Mouse (Mus musculus) kidney, adult 18-20 months (tissue): ENCODE data around the gene Hist1h2bc.
"Not testable (repeated sequence)": the region's sequence is repeated elsewhere in the genome, so short reads cannot be mapped to it uniquely, and the experiment has no call there.

Source experiments
- DNase-seq: peaks from one replicate; pipeline ENCODE4 v3.0.0; 2021

Gene Hist1h2bc

DNA sequence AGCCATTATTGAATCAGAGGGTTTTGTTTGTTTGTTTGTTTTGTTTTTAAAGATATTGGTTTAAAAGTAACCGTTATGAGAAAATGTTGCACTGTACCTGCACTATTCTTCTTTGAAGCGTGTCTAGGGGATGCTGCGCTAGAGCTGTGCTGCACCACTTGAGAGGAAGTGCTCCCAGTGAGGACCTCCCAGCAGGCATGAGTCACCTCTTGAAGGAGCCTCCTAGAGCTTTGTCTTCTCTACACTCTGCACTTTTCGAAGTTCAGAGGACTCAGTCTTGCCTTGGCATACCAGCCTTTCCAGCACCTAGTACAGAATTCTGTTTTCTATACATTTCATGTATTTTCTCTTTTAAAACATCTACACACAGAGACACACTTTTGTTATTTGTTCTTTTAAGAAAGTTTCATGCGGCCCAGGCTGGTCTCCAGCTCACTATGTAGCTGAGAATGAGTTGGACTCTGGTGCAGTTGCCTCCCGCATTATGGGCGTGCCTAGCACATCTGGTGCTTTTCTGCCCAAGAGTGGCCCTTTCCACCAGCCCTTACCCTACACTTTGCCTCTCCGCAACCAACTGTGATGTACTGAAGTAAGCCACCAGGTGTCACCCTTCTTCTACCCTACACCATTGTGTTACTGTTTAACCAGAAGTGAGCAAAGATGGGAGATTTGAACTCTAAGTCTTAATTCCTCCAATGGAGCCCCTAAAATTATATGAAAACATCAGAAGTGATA is 17.0 kb downstream of the Hist1h2bc start:
- peak; percentile 79 for DNase-seq

DNA sequence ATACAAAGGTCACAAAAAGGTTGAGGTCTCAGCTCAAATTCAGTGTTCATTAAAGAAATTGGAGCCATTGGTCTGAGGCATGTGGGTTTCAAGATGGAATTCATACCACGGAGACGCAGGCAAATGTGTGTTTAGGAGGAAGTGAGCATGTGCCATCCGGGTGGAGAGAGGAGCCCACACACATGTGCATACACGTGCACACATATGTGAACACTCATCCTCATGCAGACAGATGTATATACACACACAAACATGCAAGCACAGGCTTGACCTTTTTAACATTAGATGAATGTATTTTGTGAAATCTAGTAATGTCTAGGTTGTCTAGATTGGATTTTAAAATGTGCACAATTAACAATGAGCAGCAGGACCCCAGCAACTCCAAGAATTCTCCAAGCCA is 18.2 kb downstream of the Hist1h2bc start:
- DNase-seq = no peak

DNA sequence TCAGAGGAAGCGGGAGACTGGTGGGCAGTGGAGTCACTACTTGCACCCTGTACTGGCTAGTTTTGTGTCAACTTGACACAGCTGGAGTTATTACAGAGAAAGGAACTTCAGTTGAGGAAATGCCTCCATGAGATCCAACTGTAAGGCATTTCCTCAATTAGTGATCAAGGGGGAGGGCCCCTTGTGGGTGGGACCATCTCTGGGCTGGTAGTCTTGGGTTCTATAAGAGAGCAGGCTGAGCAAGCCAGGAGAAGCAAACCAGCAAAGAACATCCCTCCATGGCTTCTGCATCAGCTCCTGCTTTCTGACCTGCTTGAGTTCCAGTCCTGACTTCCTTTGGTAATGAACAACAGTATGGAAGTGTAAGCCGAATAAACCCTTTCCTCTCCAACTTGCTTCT is 18.8 kb downstream of the Hist1h2bc start:
- not testable (repeated sequence) for DNase-seq

DNA sequence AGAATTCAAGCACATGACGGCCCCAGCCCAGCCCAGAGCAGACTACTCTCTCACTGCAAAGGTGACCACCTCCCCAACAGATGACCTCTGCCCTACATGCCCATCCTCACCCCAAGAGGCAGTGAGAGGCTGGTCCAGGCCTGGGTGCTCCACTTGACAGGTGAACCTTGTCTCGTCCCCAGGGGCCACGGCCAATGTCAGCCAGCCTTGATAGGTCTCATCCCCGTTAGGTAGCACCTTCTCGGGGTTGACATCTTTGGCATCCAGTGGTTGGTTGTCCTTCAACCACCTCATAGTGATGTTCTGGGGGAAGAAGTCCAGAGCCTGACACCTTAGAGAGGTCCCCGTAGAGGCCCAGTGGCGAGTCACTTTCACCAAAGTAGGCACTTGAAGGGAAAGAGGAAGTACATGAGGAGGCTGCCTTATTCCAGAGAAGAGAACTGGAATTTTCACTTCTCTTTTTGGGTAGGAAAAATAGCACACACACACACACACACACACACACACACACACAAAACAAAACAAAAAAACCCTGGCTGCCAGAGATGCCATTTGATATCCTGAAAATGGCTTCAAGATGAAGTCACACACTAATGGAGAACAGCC is 21.9 kb downstream of the Hist1h2bc start:
- no peak for DNase-seq

DNA sequence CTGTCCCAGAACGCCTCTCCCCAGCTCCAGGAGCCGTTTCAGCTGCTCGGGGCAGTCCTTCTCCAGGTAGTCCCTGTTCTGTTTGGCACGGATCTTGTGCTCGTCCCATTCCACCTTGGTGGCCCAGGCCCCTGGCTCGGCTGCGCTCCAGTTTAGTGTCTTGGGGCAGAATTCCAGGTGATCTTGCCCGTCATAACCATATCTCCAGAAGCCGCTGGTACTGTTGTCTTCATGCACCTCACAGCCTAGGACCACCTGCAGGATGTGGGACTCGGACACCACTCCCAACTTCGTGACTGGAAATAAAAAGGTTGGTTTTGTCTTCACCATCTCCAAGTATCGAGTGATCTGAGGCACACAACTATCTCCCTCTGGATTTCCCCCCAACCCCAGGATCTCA is 22.8 kb downstream of the Hist1h2bc start:
- DNase-seq = no peak

DNA sequence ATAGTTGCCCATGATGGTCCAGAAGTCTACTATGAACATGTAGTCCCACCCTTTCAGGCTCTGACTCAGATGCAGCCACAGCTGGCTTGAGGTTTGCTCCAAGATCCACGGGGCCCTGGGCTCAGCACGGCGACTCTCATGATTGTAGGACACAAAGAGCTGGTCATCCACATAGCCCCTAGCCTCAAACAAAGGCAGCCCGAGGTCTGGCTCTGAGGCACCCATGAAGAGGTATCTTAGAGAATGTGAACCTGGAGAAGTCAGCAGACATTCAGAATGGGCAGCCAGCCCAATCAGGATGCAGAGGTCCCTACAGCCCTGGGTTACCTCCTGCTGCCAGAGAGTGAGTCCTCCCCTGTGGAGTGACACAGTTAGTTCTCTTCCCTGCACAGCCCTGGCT is 24.0 kb downstream of the Hist1h2bc start:
- DNase-seq = no peak

DNA sequence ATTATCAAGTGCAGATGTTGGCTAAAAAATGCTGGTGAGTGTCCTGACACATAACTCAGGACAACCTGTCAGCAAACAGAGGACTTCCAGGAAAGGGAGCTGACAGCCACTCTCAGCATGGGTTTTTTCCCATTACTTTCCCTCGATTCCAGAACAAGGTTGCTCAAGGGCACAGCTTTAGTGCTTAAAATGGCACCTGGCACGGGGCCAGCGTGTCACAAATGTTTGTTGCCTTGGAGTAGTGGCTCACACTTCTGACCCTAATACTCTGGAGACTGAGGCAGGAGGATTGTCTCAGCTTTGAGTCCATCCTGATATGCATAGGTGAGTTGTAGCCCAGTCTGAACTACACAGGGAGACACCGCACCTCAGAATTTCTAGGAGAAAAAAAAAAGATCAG is 24.7 kb downstream of the Hist1h2bc start:
- DNase-seq = no peak

DNA sequence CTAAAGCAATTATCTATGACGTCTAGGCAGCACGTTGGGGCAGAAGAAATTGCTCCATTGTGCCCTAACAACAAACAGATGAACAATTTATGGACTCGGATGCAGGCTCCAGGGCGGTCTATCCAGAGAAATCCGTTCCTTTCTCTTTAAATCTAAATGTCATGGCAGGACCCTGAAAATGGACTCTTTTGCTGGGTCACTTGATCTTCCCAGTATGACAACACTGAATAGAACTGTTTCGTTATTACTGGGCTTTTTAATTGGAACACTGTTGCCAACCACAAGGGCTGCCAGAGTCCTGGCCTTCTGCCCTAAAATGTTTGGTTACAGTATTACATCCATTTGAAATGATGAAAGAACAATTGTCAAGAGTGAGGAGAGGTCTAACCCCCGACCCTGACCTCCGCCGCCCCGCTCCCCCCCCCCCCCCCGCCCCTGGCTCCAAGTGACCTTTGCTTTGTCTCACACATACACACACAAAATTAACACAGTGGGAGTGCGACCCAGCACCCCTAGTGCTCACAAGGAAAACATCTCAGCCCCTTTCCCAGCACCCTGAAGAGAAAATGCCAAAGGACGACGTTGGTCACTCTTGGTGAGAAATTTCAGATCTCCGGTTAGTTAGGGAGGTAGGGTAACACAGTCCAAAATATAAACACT is 25.8 kb downstream of the Hist1h2bc start:
- peak; percentile 41 for DNase-seq

DNA sequence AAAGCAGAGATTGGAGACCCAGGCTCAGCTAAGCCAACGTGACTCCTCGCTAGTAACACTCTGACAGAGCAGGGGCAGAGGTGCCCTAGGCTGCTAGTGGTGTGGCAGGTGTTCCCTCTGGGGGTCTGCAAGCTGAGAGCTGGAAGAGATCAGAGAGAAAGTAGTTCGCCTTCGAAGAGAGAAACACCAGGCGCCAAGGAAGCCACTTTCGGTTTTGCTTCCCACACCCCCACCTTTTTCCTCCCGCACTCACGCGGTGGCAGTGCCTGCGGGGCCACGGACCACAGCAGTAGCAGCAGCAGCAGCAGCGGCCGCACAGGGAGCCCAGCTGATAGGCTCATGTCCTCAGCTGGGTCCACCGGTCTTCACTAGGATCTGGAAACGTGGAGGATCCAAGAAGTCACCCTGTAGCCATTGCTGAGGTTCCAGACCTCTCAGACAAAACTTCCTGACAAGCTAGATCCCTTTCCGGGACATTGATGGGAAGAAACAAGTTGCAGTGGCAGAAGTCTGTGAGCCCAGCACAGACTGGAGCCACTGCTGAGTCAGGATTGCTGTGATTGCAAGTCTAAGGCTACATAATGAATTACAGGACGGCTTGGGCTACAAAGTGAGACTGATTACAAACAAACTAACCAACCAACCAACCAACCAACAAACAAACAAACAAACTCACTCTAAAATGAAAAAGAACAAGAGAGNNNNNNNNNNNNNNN is 26.5 kb downstream of the Hist1h2bc start, which contains the start of gene Hfe:
TSS of gene Hfe (minus strand) at position 481 of the 716 bp plus-strand sequence.
- peak; percentile 65 for DNase-seq

DNA sequence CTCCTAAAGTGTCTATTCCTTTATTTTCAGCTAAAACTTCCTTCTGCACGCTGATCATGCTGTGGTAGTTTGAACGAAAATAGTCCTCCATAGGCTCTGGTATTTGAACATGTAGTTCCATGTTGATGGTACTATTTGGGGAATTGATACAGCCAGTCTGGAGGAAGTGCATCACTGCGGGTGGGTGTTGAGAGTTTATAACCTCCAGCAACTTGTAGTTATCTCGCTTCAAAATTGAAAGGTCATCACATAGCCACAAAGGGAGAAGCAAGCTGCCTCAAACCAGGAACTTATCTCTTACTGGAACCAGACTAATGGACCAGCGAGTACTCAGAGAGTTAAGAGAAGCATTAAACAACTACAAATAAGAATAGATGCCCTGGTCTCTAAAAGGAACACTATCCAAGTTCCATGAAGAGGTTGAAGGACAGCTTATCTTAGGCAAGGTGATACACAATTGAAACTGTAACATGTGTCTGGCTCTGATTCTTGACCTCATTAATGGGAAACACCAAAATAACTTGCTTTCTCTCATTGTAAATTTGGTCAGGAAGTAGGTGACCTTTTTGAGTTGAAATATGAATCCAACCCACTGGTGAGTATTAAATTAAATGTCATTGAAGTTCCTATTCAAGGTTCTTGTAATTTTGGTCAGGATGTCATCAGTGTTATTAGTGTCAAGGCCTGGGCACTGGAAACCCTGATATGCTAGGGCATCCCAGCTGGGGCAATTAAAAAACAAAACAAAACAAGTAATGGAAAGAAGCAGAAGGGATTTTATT is 32.5 kb downstream of the Hist1h2bc start:
- no peak for DNase-seq

DNA sequence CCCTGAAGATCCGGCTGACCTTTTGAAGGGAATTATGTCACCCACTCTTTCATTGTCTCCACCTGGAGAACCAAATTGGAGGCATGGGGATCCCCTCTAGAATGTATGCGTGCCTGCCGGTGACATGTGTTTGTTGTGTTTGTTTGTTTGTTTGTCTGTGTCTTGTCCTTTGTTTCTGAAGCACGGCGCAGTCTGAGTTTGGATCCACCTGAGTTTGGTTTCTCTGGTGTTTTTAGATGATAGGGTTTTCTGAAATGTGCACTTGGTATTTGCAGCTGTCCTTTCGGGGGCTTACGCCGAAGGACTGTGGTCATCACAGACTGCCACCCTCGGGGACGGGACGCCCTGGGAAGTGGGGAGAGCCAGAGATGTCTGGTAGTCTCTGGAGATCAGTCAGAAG is 33.2 kb downstream of the Hist1h2bc start:
- no peak for DNase-seq

DNA sequence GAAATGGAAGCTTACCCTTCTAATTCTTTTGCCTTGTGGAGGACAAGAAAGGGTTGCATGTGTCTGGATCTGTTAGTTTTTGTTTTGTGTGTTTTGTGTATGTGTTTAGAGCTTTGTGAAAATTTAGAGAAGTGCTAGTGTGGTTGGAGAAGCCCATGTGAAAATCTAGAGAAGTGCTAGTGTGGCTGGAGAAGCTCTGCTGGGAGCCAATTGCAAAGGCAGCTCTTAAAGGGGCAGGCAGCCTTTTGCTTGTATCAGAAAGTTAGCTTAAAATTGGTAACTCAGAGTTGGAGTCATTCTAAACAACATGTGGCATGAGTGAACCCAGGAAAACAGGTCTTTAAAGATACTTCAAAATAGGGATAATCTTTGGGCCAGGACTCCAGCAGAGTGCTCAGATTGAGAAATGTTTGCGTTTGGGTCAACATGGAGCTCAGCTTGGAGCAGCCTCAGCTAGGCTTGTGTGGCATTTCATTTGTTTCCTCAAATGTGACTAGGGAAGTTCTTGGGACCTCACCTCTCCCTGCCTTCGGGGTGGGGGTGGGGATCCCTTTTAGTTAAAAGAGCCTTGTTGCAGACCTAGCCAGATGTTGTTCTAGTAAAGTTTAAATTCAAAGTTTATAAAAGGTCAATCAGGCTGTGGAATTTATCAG is 33.7 kb downstream of the Hist1h2bc start:
- DNase-seq = not testable (repeated sequence)

DNA sequence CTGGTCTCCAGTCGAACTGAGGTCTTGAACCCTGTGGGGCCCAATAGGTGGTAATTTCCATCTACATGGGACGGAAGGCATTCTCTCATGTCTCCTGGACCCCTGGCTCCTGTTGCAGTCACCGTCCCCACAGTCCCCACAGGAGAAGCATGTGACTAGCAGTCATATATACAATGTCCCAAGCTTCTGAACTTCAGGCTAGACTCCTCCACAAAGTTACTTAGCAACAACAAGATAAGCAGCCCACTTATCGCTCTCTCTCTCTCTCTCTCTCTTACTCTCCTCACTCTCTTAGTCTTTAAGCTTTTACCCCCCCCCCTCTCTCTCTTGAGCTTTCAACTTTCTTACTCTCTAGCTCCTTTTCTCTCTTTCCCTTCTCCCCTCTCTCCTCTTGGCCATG is 40.2 kb downstream of the Hist1h2bc start:
- no peak for DNase-seq

DNA sequence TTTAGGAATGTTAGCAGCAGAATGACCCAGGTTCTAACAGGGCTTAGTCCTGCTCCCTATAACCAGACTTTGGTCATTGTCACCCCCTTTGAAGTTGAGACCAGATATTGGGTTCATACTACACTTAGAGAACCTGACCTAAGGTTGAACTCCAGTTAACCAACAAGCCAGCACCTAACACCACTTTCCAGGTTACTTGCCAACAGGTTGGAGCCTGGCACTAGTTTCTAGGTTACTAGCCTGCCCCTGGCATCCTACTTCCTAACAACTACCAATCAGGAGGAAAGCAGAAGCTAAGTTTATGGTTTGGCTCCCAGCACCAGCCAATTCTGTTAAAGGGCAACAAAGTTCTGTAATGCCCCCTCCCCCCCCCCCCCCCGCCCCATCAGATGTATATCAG is 41.2 kb downstream of the Hist1h2bc start:
- no peak for DNase-seq

DNA sequence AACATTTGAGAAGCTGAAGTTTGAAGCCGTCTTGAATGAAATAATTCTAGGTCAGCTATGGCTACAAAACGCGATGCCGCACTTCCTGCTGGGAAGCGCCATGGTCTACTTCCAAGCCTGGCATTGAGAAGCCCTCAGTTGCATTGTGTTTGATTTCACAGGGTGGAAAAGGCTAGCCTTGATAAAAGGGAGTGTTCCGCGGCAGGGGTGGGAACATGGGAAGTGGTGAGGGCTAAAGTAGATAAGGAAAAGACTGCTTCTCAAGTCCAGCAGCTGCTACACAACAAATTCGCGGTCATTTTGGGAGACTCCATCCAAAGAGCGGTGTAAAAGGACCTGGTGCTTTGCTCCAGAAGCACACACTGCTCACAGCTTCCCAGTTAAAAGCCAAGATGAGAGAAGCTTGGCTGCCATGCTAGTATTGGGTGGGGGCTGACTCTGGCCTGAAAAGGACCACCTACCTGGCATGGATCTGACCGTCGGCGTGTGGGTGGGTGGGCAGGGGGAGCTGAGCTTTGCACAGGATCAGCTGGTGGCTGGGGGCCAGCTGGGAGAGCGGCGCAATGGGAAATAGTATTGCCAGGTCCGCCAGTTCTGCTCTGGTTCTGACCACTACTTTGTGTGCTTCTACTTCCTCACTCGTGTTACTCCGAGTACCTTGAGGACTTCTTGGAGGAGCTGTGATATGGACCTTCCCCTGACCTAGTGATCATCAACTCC is 44.6 kb downstream of the Hist1h2bc start:
- no peak for DNase-seq

DNA sequence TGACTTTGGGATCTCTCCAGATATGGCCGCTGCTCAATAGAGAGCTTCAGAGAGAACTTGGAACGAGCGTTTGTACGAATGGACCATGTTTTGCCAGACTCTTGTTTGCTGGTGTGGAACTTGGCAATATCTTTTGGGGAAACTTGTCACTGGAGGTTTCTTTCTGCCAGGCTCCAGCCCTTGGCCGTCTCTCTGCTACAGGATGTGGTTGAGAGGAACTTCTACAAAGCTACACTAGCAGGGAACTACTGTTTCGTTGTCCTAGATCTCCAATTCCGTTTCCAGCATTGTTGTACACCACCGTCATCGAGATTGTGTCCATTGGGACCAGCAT is 45.2 kb downstream of the Hist1h2bc start:
- no peak for DNase-seq

DNA sequence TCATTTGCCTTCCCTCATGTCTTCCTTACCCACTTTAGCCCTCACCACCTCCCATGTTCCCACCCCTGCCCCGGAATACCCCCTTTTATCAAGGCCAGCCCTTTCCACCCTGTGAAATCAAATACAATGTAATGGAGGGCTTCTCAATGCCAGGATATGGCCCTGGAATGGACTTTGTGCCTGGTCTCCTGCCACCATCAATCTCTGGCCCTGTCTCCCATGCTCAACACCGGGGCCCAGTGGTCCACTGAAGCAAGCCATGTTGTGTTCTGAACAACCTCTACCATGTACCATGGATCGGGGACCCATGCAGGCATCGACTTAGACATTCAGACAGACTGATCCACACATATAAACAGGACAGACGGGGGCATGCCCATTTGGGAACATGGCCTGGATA is 45.7 kb downstream of the Hist1h2bc start:
- no peak for DNase-seq

DNA sequence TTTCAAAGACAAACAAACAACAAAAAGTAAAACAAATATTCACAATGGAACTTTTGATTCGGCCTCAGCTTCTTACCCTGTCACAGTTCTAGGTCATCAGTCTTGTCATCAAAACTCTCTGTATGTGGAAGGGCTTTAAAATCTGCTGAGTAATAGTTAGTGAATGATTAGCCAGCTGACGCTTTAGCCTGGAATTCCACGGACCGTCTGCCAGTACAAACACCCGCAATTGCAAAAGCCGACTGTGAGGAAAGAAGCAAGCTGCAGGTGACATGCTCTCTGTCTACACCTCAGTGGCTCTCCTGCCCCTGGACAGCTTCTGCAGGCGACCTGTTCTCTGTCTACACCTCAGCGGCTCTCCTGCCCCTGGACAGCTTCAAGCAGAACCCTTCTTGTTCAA is 46.5 kb downstream of the Hist1h2bc start:
- peak; percentile 59 for DNase-seq

DNA sequence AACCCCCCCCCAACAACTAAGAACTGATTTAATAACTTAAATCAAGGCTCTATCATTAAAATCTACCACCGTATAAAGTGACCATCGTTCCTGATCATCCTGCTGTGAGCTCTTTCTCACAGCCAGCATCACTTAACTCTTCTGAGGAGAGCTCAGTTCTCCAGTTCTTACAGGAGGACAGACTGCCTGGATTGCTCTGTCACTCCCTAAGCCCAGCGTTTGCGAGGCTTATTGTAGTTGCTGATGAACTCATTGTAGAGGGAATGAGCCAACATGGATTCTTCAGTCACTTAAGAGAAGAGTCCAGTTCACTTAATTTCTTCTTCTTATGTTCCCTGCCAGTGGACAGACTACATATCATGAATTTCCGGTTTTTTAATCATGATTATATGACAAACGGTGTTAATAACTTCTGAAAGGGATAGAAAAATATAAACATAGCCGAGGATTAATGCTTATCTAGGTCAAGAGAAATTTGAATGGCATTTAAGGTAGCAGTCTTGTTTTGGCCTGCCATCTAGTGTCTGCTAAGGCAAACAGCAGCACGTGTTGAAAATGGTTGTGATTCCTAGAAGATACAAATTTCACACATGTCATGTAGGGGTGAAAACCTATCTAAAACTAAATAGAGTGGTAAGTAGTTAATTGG is 48.3 kb downstream of the Hist1h2bc start:
- no peak for DNase-seq

DNA sequence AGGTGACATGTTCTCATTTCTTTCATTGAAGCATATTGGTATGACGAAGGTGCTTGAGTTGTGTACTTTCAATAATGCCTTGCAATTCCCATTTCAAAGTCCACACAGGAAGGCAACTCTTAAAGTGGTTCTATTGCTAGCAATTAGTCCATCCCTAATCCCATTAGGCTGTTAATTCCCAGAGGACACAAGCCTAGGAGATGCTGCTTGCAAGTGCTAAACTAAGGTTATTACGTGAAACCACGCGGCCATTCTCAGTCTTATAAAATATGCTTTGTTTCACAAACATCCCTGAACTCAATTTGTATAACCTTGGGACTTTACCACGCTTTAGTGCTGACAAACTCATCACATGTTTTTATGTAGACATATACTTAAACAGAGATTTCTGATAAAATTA is 53.1 kb downstream of the Hist1h2bc start:
- DNase-seq = no peak

DNA sequence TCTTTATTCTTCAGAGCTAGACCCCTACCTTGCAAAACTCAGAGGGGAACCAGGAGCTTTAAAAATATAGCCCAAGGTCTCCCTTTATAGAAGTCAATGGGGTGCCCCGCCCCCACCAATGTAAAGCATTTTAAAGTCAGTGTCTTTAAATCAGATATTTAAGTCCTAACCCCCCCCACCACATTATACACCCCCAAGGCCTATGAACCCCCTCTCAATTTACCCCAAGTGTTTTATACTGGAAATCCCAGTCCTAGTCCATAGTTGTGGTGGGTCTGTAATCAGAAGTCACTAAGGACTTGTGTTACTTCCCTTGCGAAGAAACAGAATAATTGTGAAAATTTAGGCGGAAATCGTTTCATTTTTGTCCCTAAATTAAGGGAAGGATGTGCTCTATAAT is 54.0 kb downstream of the Hist1h2bc start:
- DNase-seq = no peak
